Mouse (Mus musculus): Measurements from ENCODE around the gene Hspa12a. TPM values are rescaled to one million over a fixed set of nuclear protein-coding genes. Genes with fewer than 3 reads are reported as not detected.

Gene Hspa12a
- total RNA-seq, 2 experiments from 2014 or later, result 4.3 to 4.7 TPM

GRCm38 (mm10) chr19:58759423-58759822, 184.0 kb downstream of the Hspa12a start, which contains the start of gene Pnliprp2:
TSS of gene Pnliprp2 (plus strand) at chr19:58759719.
- no peak for DNase-seq (ENCODE audit: low spot score)

GRCm38 (mm10) chr19:58758871-58759270, 184.6 kb downstream of the Hspa12a start:
- DNase-seq (ENCODE audit: low spot score), result no peak

DNA sequence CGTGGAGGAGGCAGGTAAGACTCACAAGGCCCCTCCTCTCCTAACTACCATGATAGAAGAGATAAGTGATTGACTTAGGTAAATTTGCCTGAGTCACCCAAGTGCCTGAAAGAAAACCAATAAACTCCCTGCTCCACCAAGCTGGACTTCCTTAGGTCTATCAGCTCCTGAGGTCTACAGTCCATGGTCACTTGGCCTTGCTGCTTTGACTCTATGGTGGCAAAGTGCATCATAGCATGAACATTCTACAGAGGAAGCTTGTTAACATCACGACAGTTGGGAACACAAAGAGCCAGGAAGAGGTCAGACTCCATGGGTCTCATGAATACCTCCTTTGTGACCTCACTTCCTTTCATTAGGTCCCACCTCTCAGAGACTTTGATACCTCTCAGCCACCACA, 191.9 kb downstream of the Hspa12a start:
- DNase-seq (ENCODE audit: low spot score), result no peak

- DNase-seq (ENCODE audit: low spot score), result no peak
Observed at GRCm38 (mm10) chr19:58750822-58751221, 192.6 kb downstream of the Hspa12a start.

- no peak for DNase-seq (ENCODE audit: low spot score)
Observed at GRCm38 (mm10) chr19:58747498-58748000, 195.9 kb downstream of the Hspa12a start.

Small RNAs within 50 kb of the gene (microRNA-seq; reads per million reads assigned to microRNA genes)
- 5.5 reads per million, percentile 12 among the genes with 10 or more reads in this experiment for gene Mir3086

Other genes with a start within 250 kb of the Hspa12a start
- under 1 TPM in 1 of 2 experiments, not detected in 1; 0.71 TPM for gene Pnliprp1, start 214.8 kb downstream of the Hspa12a start, total RNA-seq (2021)
- not detected for gene Pnliprp2, start 183.9 kb downstream of the Hspa12a start, total RNA-seq (2021)
- not detected for gene 1700019N19Rik, start 149.2 kb downstream of the Hspa12a start, total RNA-seq (2021)
- not detected for gene Eno4, start 229 bp downstream of the Hspa12a start, total RNA-seq (2021)
- under 1 TPM; 0.66 to 0.95 TPM for gene Shtn1, start 132.4 kb upstream of the Hspa12a start, total RNA-seq (2021)
- not detected for gene Vax1, start 226.4 kb upstream of the Hspa12a start, total RNA-seq (2021)

Measured in gastrocnemius, adult 18-20 months (tissue).